Mouse (Mus musculus): Measurements from ENCODE around the gene Popdc3.
A peak's percentile ranks its signal among the peaks of the same experiment; 100 is the strongest.
"Not testable (repeated sequence)": the region's sequence is repeated elsewhere in the genome, so short reads cannot be mapped to it uniquely, and the experiment has no call there.

The Popdc3 gene

DNA sequence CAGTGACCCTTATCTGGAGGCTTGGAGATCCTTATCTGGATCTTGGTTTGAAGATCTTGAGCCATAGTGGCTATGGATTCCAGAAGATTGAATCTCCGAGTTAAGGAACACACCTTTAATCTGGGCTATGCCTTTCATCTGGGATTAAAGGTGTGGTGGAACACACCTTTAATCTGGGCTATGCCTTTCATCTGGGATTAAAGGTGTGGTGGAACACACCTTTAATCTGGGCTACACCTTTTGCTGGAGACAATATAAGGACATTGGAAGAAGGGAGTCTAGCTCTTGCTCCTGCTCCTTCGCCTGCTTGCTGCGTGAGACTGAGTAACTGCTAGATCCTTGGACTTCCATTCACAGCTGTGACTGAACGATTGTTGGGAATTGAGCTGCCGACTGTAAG lies at the start of gene Popdc3:
Popdc3 (plus strand) TSS at position 301 of the 400 bp plus-strand sequence.
- DNase-seq (ENCODE audit: low spot score) = not testable (repeated sequence)

DNA sequence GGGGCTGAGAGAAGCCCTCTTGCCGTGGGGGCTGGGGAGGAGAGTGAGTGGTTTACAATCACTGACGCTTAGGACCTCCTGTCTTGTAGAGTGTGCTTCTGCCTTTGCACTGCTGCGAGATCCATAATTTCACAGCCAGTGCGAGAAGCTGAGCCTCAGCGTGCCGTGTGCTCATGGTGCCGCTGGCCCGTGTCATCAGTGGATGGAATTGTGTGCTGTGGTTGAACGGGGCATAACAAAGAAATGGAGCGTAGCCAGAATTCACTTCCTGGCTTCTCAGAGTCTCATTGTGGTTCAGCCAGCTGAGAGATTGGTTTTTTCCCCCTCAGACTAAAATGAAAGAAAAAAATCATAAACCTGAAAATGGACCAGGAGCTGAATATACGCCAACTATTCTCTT lies 48.8 kb upstream of the Popdc3 start:
- no peak for DNase-seq (ENCODE audit: low spot score)

DNA sequence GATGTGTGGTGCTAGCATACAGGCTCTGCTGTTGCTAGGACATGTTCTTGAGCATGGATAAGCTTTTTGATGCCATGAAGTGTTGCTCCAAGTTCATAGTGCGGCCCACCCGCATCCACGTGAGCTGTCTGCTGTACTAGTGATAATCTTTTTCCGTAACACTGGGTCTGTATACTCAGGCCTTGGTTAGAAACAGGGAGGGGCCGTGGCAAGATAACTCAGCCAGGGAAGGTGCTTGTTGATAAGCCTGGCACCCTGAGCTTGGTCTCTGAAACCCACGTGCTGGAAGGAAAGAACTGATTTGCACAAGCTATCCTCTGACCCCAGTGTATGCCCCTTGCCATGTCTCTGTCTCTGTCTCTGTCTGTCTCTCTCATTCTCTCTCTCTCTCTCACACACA lies 47.9 kb upstream of the Popdc3 start:
- DNase-seq (ENCODE audit: low spot score) = no peak

GRCm38 (mm10) chr10:45132371-45132770 lies 45.5 kb upstream of the Popdc3 start:
- DNase-seq (ENCODE audit: low spot score) = peak; percentile 32

DNA sequence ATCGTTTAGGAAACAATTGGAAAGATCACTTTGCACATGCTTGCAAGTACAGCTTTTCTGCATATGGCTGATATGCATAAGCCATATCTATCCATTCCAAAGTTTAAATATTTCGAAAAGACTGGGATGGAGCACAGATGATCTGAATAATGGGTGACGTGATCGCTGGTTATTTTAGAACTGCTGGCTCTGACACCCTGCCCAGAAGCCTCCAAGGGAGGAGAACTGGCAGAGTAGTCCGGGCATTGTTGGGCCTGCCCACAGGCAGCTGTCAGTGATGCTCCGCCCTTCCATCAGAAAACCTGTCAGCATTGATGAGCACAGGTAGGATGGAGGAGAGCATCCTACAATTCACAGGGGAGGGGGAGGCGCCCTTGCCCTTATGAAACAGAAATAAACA lies 41.1 kb upstream of the Popdc3 start:
- no peak for DNase-seq (ENCODE audit: low spot score)

DNA sequence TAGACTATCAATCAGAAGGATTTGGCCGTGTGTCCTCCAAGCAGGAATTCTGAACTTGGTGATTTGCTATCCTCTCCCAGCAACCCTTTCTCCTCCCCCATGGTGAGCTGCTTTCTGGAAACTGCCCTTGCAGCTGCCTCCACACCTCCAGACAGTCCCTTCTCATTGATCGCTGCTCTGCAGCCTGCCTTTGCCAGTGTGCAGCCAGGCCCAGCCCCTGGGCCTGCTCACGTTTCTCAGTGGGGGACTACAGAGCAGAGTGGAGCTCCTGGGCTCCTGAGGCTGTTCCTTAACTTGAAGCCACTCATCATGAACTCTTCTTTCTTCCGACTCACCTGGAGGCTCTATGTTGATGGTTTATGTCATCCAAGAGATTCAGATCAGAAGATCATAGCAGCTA lies 38.0 kb upstream of the Popdc3 start:
- DNase-seq (ENCODE audit: low spot score) = no peak

DNA sequence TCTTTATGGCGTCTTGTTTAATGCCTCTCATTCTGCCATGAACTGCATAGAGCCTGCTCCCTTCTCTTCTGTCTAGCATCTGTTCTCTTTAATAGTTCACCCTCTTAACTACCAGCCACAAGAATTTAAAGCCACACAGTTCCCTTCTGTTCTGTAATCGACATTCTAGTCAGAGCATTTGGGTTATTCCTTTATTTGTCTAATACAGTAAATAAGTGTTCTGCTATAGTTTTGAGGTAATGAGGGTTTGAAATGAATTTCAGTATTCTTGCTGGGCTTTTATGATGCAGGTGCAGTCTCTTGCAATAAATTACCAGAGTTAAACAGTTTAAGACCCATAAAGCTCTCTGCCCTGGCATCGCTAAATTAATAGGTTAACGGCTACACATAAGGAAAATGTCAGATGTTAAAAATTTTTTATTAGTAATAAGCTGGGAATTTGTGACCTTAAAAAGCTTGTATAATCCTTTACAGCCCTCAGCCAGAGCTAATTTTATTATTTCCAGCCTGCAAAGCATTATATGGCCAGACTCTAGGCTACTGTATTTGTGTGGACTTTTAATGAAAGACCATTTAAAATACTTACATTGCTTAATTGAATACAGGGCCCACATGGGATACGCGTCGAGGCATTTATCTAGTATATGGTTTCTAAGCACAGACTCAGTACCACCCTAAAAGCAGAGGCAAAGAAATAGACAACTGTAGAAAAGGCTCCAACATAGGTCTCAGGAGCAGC lies 37.3 kb upstream of the Popdc3 start:
- no peak for DNase-seq (ENCODE audit: low spot score)

DNA sequence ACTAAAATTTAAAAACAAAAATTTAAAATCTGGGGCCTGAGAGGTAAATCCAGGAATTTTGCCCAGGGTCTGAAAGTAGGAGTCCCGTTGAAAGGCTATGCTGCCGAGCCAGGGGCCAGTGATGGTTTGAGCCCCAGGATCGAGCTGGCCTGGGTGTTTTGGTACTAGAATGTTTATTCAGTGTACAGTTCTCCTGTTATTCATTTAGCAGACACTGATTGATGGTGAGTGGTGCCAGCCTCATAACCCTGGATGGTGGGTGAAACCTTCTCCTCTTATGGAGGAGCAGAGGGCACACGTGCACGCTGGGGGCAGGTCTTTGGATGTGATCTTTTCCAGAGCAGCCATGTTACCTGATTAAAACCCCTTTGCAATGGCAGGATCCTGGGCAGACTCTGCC lies 35.5 kb upstream of the Popdc3 start:
- DNase-seq (ENCODE audit: low spot score) = no peak

DNA sequence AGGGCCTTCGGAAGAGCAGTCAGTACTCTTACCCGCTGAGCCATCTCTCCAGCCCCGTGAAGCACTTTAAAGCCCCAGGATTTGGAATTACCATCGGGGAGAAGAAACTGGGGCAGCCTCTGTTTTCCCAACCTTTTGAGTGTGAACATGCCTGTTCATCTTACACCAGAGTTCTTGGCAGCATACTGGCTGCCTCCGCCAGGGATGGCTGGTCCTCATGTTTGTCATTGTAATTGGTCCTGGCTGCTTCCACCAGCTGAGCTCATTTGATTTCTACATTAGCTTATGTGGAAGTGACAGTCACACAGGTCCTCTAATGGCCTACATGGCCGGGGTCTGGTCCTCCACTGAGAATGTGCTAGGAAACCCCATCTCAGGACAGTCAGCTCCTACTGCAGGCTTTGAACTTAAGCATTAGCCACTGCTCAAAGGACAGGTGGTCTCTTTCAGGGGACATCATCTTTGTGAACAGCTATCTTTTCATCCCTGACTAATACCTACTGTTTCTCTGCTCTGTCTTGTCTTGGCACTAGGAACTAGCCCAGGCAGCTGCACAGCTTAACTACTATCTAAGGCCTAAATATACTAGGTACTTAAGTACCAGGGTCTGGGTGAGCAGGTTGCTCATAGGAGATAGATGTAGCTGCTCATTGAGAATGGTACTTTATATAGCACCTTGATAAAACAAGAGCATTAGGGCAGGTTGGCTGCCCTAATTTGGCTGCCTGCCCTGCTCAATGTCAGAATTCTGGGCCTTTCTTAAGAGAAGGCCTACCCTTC lies 33.7 kb upstream of the Popdc3 start:
- DNase-seq (ENCODE audit: low spot score) = no peak

DNA sequence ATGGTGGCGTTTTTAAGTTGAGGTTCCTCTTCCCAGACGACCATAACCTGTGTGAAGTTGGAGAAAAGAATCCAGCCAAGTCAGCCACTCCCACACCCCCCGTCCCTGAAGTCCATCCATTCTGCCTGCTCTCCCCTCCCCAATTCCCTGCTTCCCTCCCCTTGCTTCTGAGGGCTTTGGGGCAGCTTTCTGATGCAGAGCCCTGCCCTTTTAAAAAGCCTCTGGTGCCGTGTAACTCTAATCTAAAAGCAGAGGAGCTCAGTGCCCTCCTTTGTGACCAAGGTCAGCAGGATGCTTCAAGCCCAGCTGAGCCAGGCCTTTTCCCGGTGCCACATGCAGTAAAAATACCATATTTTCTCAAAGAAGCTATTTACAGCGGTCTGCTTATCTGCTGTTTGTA lies 31.1 kb upstream of the Popdc3 start:
- DNase-seq (ENCODE audit: low spot score) = peak; percentile 11

DNA sequence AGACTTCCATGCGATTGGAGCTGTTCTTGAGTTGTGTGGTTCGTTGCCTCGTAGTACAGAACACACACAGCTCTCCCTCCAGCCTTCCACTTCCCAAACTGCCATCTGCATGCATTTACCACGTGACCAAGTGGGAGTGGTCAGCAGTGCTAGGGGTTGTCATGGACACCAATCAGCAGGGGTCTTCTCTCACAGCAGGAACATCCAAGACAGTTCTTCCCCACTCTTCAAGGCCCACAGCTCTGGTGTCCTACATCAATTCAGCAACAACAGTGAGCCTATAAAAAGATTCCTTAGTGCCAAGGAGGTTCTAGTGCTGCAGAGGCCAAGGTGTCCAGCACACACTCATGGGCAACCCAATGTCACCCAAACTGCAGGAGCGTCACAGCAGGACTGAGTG lies 26.8 kb upstream of the Popdc3 start:
- DNase-seq (ENCODE audit: low spot score) = no peak

DNA sequence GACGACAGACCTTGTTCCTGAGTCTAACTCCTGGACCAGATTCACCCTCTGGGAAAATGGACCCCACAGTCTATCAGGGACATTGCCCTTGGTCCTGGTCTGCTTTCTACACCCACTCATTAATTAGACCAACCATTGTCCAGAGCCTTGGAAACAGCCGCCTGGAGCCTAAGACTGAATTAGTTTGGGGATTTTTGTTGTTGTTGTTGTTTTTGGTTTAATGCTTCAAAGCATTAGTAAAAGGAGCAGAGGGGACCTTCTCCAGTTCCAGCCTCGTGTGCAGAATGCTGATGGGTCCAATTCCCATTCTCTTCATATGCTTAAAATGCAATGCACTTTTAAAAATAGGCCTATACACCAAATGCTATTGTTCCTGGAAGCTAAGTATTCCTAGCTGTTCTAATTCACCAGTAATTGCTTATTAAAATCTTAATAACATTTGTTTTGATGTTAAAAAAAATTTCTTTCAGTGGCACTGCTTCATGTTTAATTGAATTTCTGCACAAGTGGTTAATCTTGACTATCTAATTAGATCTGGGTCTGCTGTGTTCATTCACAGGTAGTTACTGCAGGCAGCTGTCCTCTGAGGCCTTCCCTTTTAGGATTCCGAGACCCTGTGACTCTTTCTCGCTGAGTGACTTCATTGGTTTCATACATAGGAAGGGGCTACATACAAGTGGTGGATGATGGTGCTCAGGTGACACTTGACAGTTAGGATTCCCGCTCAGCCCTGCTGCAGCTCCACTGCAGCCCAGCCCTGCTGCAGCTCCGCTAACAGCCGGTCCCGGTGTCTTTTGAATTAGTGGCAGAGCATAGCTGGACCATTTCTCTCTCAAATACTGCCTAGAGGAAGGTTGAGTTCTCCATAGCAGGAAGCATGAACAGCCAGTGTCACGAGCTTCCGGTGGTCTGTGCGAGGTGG lies 25.9 kb upstream of the Popdc3 start:
- no peak for DNase-seq (ENCODE audit: low spot score)

- DNase-seq (ENCODE audit: low spot score) = no peak
Measured at GRCm38 (mm10) chr10:45154557-45155060, 23.3 kb upstream of the Popdc3 start.

DNA sequence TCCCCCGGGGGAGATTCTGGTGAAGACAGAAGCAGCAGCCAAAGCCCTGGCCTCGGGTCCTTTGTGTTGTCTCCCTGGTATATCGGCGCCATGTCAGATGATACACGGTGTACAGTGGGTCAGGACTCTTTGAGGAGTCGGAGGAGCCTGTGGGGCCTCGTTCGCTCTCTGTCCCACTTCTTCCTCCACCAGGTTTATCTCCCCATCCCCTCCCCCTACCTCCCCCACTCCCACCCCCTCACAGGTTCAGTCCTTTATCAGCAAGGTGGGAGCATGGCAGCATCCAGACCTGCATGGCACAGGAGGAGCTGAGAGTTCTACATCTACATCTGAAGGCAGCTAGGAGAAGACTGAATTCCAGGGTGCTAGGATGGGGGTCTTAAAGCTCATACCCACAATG lies 12.0 kb upstream of the Popdc3 start:
- no peak for DNase-seq (ENCODE audit: low spot score)

DNA sequence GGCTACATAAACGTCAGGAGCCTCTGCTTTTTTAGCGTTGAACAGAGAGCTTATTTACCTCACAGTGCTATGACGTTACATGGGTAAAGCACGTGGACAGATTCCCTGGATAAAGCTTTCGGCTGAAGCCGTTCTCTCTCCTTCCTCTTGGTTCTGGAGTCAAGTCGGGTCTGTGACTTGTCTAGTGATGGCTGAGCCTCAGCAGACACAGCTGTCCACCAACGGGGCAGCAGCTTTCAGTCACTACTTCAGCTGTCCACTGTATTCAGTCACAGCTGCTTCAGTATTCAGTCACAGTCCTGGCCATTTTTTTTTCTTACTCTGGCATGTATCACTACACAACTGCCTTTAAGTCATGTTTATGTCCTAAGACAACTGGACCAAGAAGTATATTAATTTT lies 4.0 kb upstream of the Popdc3 start:
- DNase-seq (ENCODE audit: low spot score) = no peak

GRCm38 (mm10) chr10:45174345-45174744 lies 3.6 kb upstream of the Popdc3 start:
- no peak for DNase-seq (ENCODE audit: low spot score)

DNA sequence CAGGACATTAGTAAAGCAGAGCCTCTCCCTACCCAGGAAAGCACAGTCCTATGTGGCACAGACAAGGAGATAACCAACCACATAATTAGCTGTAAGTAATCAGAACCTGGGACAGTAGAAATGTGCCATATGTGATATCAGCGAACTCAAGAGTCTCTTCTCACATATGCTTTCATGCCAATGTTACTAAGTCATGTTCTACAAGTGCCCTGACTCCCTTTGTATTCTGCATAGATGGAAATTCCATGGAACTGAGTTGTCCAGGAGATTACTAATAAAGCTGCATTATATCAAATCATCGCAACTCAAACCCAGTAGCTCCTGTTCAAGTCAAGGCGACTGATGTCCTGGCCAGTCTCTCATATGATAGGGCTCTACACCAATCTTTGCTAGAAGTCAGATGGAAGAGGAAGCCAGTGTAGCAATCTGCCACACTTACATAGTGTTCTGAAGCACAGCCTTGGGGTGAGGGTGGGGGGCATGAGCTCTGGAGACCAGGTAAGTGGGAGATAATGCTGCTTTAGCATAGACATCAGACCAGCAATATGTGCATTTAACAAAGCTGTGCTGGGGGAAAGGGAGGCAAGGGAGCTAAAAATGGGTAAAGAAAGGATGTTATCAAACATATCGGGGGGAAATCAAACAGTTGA lies 2.9 kb downstream of the Popdc3 start:
- DNase-seq (ENCODE audit: low spot score) = no peak

- no peak for DNase-seq (ENCODE audit: low spot score)
Measured at GRCm38 (mm10) chr10:45181344-45181743, 3.4 kb downstream of the Popdc3 start.

- no peak for DNase-seq (ENCODE audit: low spot score)
Measured at GRCm38 (mm10) chr10:45185457-45185856, 7.6 kb downstream of the Popdc3 start.

GRCm38 (mm10) chr10:45193330-45194310 lies 15.7 kb downstream of the Popdc3 start:
- DNase-seq (ENCODE audit: low spot score) = no peak

DNA sequence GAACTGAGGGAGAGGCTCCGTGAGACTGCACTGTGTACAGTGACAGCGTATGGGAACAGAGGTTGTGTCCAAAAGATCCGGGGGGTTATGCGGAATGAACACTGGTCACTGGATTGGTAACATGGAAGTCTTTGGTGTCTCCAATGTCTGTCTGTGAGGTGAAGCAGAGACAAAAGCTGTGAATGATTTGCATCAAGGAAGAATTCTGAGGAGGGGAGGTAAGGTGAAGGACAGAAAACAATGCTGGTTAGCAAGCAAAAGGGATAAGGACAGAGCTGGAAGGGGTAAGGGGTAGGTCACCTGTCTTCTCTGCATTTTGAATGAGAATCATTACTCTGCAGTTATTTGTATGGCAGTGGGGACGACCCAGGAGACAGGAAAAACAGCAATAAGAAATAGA lies 16.6 kb downstream of the Popdc3 start:
- DNase-seq (ENCODE audit: low spot score) = no peak

Data from ovary, postnatal 36 days (tissue).